Comparison of ENCODE assay signal across 28 mouse cellular contexts in the genomic region with DNA sequence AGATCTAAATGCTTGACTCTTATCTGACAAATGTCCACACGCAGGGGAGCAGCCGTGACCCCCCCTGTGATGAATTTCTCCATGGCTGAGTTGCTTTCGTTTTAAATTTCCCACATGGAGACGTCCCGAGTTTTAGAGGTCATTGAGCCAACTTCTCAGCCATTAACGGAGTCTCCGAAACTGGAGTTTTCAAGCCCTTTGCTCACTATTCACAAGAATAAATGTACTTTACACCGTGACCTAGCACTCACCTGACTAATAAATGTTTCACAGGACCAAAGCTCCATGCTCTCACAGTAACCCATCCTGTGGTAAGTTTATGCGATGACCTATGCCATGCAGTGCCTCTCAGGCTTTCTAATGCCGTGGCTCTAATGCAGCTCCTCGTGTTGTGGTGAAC. TPM values are rescaled to one million over a fixed set of nuclear protein-coding genes. Genes with fewer than 3 reads are reported as not detected.
DNase-seq lines count a peak whose midpoint lies in the region; ATAC-seq and TF ChIP-seq lines count a peak whose summit lies in the region.
"Had no signal": no experiment of that assay in that cellular context is flagged by ENCODE, and none has a peak within 500 bp of the region (broad histone marks: within the 10 kb centered on the region; RNA-seq: fewer than 3 reads in every experiment).

No protein-coding gene starts in this region.

- H3K36me3 ChIP-seq in heart, embryonic 13.5 days: no peaks in the 10 kb centered on the region
- H3K36me3 ChIP-seq in intestine, postnatal 0 days (ENCODE audit: control insufficient read depth, insufficient read depth): no peaks in the 10 kb centered on the region
- H3K36me3 ChIP-seq: embryonic facial prominence, embryonic 13.5 days; forebrain, embryonic 12.5 days; midbrain, embryonic 10.5 days; neural tube, embryonic 15.5 days; stomach, embryonic 15.5 days had no signal

- no peak overlapping the region for H3K4me3 ChIP-seq in heart, embryonic 13.5 days
- no peak overlapping the region for H3K4me3 ChIP-seq in intestine, postnatal 0 days (ENCODE audit: low read depth, low read length)
- H3K4me3 ChIP-seq in cerebellum, adult 2 months (replicated peaks; ENCODE audit: insufficient read depth, low read depth, low read length): no peak overlapping the region
- H3K4me3 ChIP-seq: embryonic facial prominence, embryonic 13.5 days; erythroblast, embryonic 14.5 days; forebrain, embryonic 12.5 days; midbrain, embryonic 10.5 days; neural tube, embryonic 15.5 days; stomach, embryonic 15.5 days had no signal

- no peak for TF ChIP-seq CTCF in intestine, postnatal 0 days (IDR thresholded peaks at IDR 0.05; ENCODE audit: low read depth)
- no peak for TF ChIP-seq CTCF in cerebellum, adult 2 months (IDR thresholded peaks at IDR 0.05; ENCODE audit: borderline replicate concordance, insufficient read depth, low read depth, low read length)

- H3K9ac ChIP-seq in heart, embryonic 13.5 days: peak overlapping the region; percentile 56; the same call in 1 of the 2 replicates
- H3K9ac ChIP-seq in intestine, postnatal 0 days (ENCODE audit: low read depth, low read length): no peak overlapping the region
- H3K9ac ChIP-seq: embryonic facial prominence, embryonic 13.5 days; forebrain, embryonic 12.5 days; hindbrain, embryonic 14.5 days; neural tube, embryonic 15.5 days; stomach, embryonic 15.5 days had no signal

- peaks cover 57% of the 10 kb centered on the region for H3K4me1 ChIP-seq in heart, embryonic 13.5 days
- H3K4me1 ChIP-seq in intestine, postnatal 0 days (replicated peaks; ENCODE audit: control insufficient read depth, insufficient read depth, low read length): peaks cover 9% of the 10 kb centered on the region; the same call in 1 of the 2 replicates
- peaks cover 2% of the 10 kb centered on the region; the same call in 1 of the 2 replicates for H3K4me1 ChIP-seq in cerebellum, adult 2 months (ENCODE audit: control insufficient read depth, insufficient read depth, low read length)

- H3K4me2 ChIP-seq in heart, embryonic 13.5 days: peak overlapping the region; percentile 55
- 0 out of 2 replicates have a peak overlapping the region, but pooled peaks have one; percentile 7 for H3K4me2 ChIP-seq in intestine, postnatal 0 days (replicated peaks; ENCODE audit: low read depth)
- H3K4me2 ChIP-seq: embryonic facial prominence, embryonic 13.5 days; forebrain, embryonic 12.5 days; hindbrain, embryonic 14.5 days; liver, embryonic 11.5 days; neural tube, embryonic 15.5 days; stomach, embryonic 15.5 days had no signal

- no peaks in the 10 kb centered on the region for H3K27me3 ChIP-seq in heart, embryonic 13.5 days (replicated peaks)
- no peaks in the 10 kb centered on the region for H3K27me3 ChIP-seq in intestine, postnatal 0 days (replicated peaks; ENCODE audit: control insufficient read depth, insufficient read depth, low read length)
- H3K27me3 ChIP-seq in cerebellum, adult 2 months (ENCODE audit: control insufficient read depth, insufficient read depth, low read length): no peaks in the 10 kb centered on the region
- H3K27me3 ChIP-seq: embryonic facial prominence, embryonic 13.5 days; neural tube, embryonic 15.5 days; stomach, embryonic 15.5 days had no signal

- 43% methylated on average over 11 of the region's 11 CpGs for WGBS in heart, embryonic 13.5 days
- WGBS in intestine, postnatal 0 days: 43% methylated on average over 11 of the region's 11 CpGs
- 87% methylated on average over 11 of the region's 11 CpGs for WGBS in cerebellum, adult 2 months

- H3K9me3 ChIP-seq in heart, embryonic 13.5 days: no peaks in the 10 kb centered on the region
- no peaks in the 10 kb centered on the region for H3K9me3 ChIP-seq in intestine, postnatal 0 days (ENCODE audit: control insufficient read depth)
- H3K9me3 ChIP-seq: embryonic facial prominence, embryonic 13.5 days; forebrain, embryonic 12.5 days; midbrain, embryonic 10.5 days; neural tube, embryonic 15.5 days; stomach, embryonic 15.5 days had no signal

- no peak for TF ChIP-seq POLR2A in cerebellum, adult 2 months (IDR thresholded peaks at IDR 0.05; ENCODE audit: borderline replicate concordance, insufficient read depth, low read length)

- DNase-seq in heart, adult 8-10 months (ENCODE audit: low spot score): no peak
- DNase-seq in kidney, adult 18-20 months: peak; percentile 32
- no peak for DNase-seq in kidney, postnatal 10 days
- DNase-seq in kidney, postnatal 36 days: peak; percentile 52 to 83
- no peak for DNase-seq in cerebellum, adult 2 months
- no peak for DNase-seq in adrenal gland, postnatal 10 days
- DNase-seq: cerebellum, adult 18-20 months; cerebellum, postnatal 25 days; embryo, embryonic 11 days; gastrocnemius, postnatal 25 days; heart, postnatal 14 days; layer of hippocampus, postnatal 36 days; lung, adult 18-20 months; lung, postnatal 10 days; thymus, postnatal 36 days had no signal

- peak overlapping the region; percentile 42; the same call in 1 of the 2 replicates for H3K27ac ChIP-seq in heart, embryonic 13.5 days (replicated peaks)
- peak overlapping the region; percentile 51 for H3K27ac ChIP-seq in intestine, postnatal 0 days (ENCODE audit: low read depth, low read length)
- no peak overlapping the region for H3K27ac ChIP-seq in cerebellum, adult 2 months (ENCODE audit: insufficient read depth, low read length)
- H3K27ac ChIP-seq: embryonic facial prominence, embryonic 13.5 days; forebrain, embryonic 12.5 days; hindbrain, embryonic 14.5 days; neural tube, embryonic 15.5 days; stomach, embryonic 15.5 days had no signal

- no peak for ATAC-seq in heart, embryonic 13.5 days (ENCODE audit: extremely low read depth, insufficient number of reproducible peaks, low FRiP score, low TSS enrichment)
- peak; percentile 55 for ATAC-seq in intestine, postnatal 0 days
- ATAC-seq: inflammation-experienced regulatory T-cells, adult 6 months; midbrain, embryonic 16.5 days had no signal

RNA-seq across cellular contexts. Expression of a gene that starts 2.4 kb away (rescaled TPM):
- 4.2 and 4.8 TPM in 2 replicates for polyA plus RNA-seq in heart, embryonic 13.5 days (2015; fragmentation: Nextera tagmentation; extraction: Ambion mirVana)
- 1 to 10 TPM; 3.8 to 5.8 (median 4.5) TPM for total RNA-seq in heart, adult 8-10 months (2022)
- polyA plus RNA-seq in intestine, postnatal 0 days (2015; fragmentation: Nextera tagmentation; extraction: Ambion mirVana): 13.8 and 16.1 TPM in 2 replicates
- polyA plus RNA-seq in cerebellum, adult 2 months (2012; rRNA removed): 2.4 and 3.1 TPM in 2 replicates
- 10 to 100 TPM; 15.8 to 23.5 TPM for total RNA-seq in adrenal gland, postnatal 10 days (2021)
- total RNA-seq: ES-E14 had no signal

RNA-seq across cellular contexts. Expression of a gene that starts 29.6 kb away (rescaled TPM):
- polyA plus RNA-seq in heart, embryonic 13.5 days (2015; fragmentation: Nextera tagmentation; extraction: Ambion mirVana): 6.0 and 7.0 TPM in 2 replicates
- 1 to 10 TPM; 1.1 to 2.7 (median 1.7) TPM for total RNA-seq in heart, adult 8-10 months (2022)
- 14.9 and 15.6 TPM in 2 replicates for polyA plus RNA-seq in intestine, postnatal 0 days (2015; fragmentation: Nextera tagmentation; extraction: Ambion mirVana)
- 13.8 and 15.9 TPM in 2 replicates for polyA plus RNA-seq in cerebellum, adult 2 months (2012; rRNA removed)
- 10 to 100 TPM; 13.9 to 15.9 TPM for total RNA-seq in adrenal gland, postnatal 10 days (2021)

Comparison
In these comparisons a context has a peak if more than half of its experiments do, and no peak if none do; other contexts are left out.
1. DNase-seq: peak in kidney, adult 18-20 months (single experiment) and kidney, postnatal 36 days (2 of 2); none in heart, adult 8-10 months (single experiment), kidney, postnatal 10 days (single experiment), cerebellum, adult 2 months (0 of 2) and adrenal gland, postnatal 10 days (single experiment).